Mouse (Mus musculus): ENCODE data around the gene Ubald1. TPM values are rescaled to one million over a fixed set of nuclear protein-coding genes. Genes with fewer than 3 reads are reported as not detected.

The Ubald1 gene
- not detected in 2 replicates for polyA plus RNA-seq (2012; ENCODE audit: insufficient read depth, insufficient read length, low replicate concordance, missing spikeins)

GRCm38 (mm10) chr16:4880136-4880825 lies at the start of gene Ubald1:
Ubald1 (minus strand) TSS chr16:4880315.
- H3K27ac ChIP-seq (ENCODE audit: insufficient read depth, low read depth, low read length), result peak within 1 kb of the TSS; percentile 100
- H3K4me1 ChIP-seq (ENCODE audit: control insufficient read depth, insufficient read depth, low read length), result peaks cover 27% of the 10 kb centered on the region
- TF ChIP-seq CTCF (IDR thresholded peaks at IDR 0.05; ENCODE audit: insufficient read depth, low read depth, low read length), result no peak
- peak; percentile 90 for TF ChIP-seq POLR2A (IDR thresholded peaks at IDR 0.05; ENCODE audit: insufficient read depth, low read depth, low read length)
- whole genome bisulfite sequencing, result under 1% methylated on average over 48 of the region's 48 CpGs
- H3K4me3 ChIP-seq (ENCODE audit: insufficient read depth, low read depth, low read length), result peak within 1 kb of the TSS; percentile 86

- Histone ChIP-seq H3K4me3 (ENCODE audit: insufficient read depth, low read depth, low read length) (no peak overlapping the region), H3K27ac (ENCODE audit: insufficient read depth, low read depth, low read length) (no peak overlapping the region), H3K4me1 (ENCODE audit: control insufficient read depth, insufficient read depth, low read length) (peaks cover 20% of the 10 kb centered on the region)
- 45% methylated on average over 2 of the region's 2 CpGs for WGBS
- TF ChIP-seq CTCF (IDR thresholded peaks at IDR 0.05; ENCODE audit: insufficient read depth, low read depth, low read length), result no peak
- no peak for TF ChIP-seq POLR2A (IDR thresholded peaks at IDR 0.05; ENCODE audit: insufficient read depth, low read depth, low read length)
Observed at GRCm38 (mm10) chr16:4928474-4928873, 48.4 kb upstream of the Ubald1 start.

- Histone ChIP-seq H3K4me1 (ENCODE audit: control insufficient read depth, insufficient read depth, low read length) (peaks cover 20% of the 10 kb centered on the region), H3K27ac (ENCODE audit: insufficient read depth, low read depth, low read length) (no peak overlapping the region), H3K4me3 (ENCODE audit: insufficient read depth, low read depth, low read length) (no peak overlapping the region)
- TF ChIP-seq CTCF (IDR thresholded peaks at IDR 0.05; ENCODE audit: insufficient read depth, low read depth, low read length), result no peak
- TF ChIP-seq POLR2A (IDR thresholded peaks at IDR 0.05; ENCODE audit: insufficient read depth, low read depth, low read length), result no peak
- 89% methylated on average over 7 of the region's 7 CpGs for WGBS
Observed at GRCm38 (mm10) chr16:4927967-4928366, 47.9 kb upstream of the Ubald1 start.

GRCm38 (mm10) chr16:4923996-4924395 lies 43.9 kb upstream of the Ubald1 start:
- Histone ChIP-seq H3K27ac (ENCODE audit: insufficient read depth, low read depth, low read length) (no peak overlapping the region), H3K4me3 (ENCODE audit: insufficient read depth, low read depth, low read length) (no peak overlapping the region), H3K4me1 (ENCODE audit: control insufficient read depth, insufficient read depth, low read length) (peaks cover 18% of the 10 kb centered on the region)
- 89% methylated on average over 5 of the region's 5 CpGs for WGBS
- TF ChIP-seq POLR2A (IDR thresholded peaks at IDR 0.05; ENCODE audit: insufficient read depth, low read depth, low read length), result no peak
- no peak for TF ChIP-seq CTCF (IDR thresholded peaks at IDR 0.05; ENCODE audit: insufficient read depth, low read depth, low read length)

- H3K4me1 ChIP-seq (ENCODE audit: control insufficient read depth, insufficient read depth, low read length), result peaks cover 12% of the 10 kb centered on the region
- WGBS, result 85% methylated on average over 6 of the region's 6 CpGs
- TF ChIP-seq POLR2A (IDR thresholded peaks at IDR 0.05; ENCODE audit: insufficient read depth, low read depth, low read length) (no peak), CTCF (IDR thresholded peaks at IDR 0.05; ENCODE audit: insufficient read depth, low read depth, low read length) (no peak)
- no peak overlapping the region for H3K4me3 ChIP-seq (ENCODE audit: insufficient read depth, low read depth, low read length)
- no peak overlapping the region for H3K27ac ChIP-seq (ENCODE audit: insufficient read depth, low read depth, low read length)
Observed at GRCm38 (mm10) chr16:4922481-4922880, 42.4 kb upstream of the Ubald1 start.

GRCm38 (mm10) chr16:4920556-4920955 lies 40.4 kb upstream of the Ubald1 start:
- no peak overlapping the region for H3K4me3 ChIP-seq (ENCODE audit: insufficient read depth, low read depth, low read length)
- no peak overlapping the region for H3K27ac ChIP-seq (ENCODE audit: insufficient read depth, low read depth, low read length)
- WGBS, result 76% methylated on average over 4 of the region's 4 CpGs
- no peak for TF ChIP-seq POLR2A (IDR thresholded peaks at IDR 0.05; ENCODE audit: insufficient read depth, low read depth, low read length)
- TF ChIP-seq CTCF (IDR thresholded peaks at IDR 0.05; ENCODE audit: insufficient read depth, low read depth, low read length), result no peak
- H3K4me1 ChIP-seq (ENCODE audit: control insufficient read depth, insufficient read depth, low read length), result no peaks in the 10 kb centered on the region

- Histone ChIP-seq H3K4me1 (ENCODE audit: control insufficient read depth, insufficient read depth, low read length) (peaks cover 17% of the 10 kb centered on the region), H3K27ac (ENCODE audit: insufficient read depth, low read depth, low read length) (no peak overlapping the region), H3K4me3 (ENCODE audit: insufficient read depth, low read depth, low read length) (no peak overlapping the region)
- TF ChIP-seq POLR2A (IDR thresholded peaks at IDR 0.05; ENCODE audit: insufficient read depth, low read depth, low read length) (no peak), CTCF (IDR thresholded peaks at IDR 0.05; ENCODE audit: insufficient read depth, low read depth, low read length) (no peak)
- WGBS, result 85% methylated on average over 2 of the region's 2 CpGs
Observed at GRCm38 (mm10) chr16:4916608-4917007, 36.5 kb upstream of the Ubald1 start.

- TF ChIP-seq CTCF (IDR thresholded peaks at IDR 0.05; ENCODE audit: insufficient read depth, low read depth, low read length) (no peak), POLR2A (IDR thresholded peaks at IDR 0.05; ENCODE audit: insufficient read depth, low read depth, low read length) (no peak)
- no peak overlapping the region for H3K27ac ChIP-seq (ENCODE audit: insufficient read depth, low read depth, low read length)
- WGBS, result 60% methylated on average over 3 of the region's 3 CpGs
- H3K4me3 ChIP-seq (ENCODE audit: insufficient read depth, low read depth, low read length), result no peak overlapping the region
- H3K4me1 ChIP-seq (ENCODE audit: control insufficient read depth, insufficient read depth, low read length), result peaks cover 17% of the 10 kb centered on the region
Observed at GRCm38 (mm10) chr16:4915931-4916330, 35.8 kb upstream of the Ubald1 start.

- H3K27ac ChIP-seq (ENCODE audit: insufficient read depth, low read depth, low read length), result peak overlapping the region; percentile 62
- 29% methylated on average over 12 of the region's 12 CpGs for WGBS
- H3K4me1 ChIP-seq (ENCODE audit: control insufficient read depth, insufficient read depth, low read length), result peaks cover 17% of the 10 kb centered on the region
- H3K4me3 ChIP-seq (ENCODE audit: insufficient read depth, low read depth, low read length), result no peak overlapping the region
- TF ChIP-seq POLR2A (IDR thresholded peaks at IDR 0.05; ENCODE audit: insufficient read depth, low read depth, low read length), result no peak
- TF ChIP-seq CTCF (IDR thresholded peaks at IDR 0.05; ENCODE audit: insufficient read depth, low read depth, low read length), result 0 out of 2 replicates have a peak, but pooled peaks have one; percentile 53
Observed at GRCm38 (mm10) chr16:4913783-4914735, 33.9 kb upstream of the Ubald1 start.
